Mouse (Mus musculus): Measurements from ENCODE around the gene Mrgprb3. TPM values are rescaled to one million over a fixed set of nuclear protein-coding genes. Genes with fewer than 3 reads are reported as not detected.

The Mrgprb3 gene
- polyA plus RNA-seq (2015; fragmentation: Nextera tagmentation; extraction: Ambion mirVana), result not detected in 2 replicates

GRCm38 (mm10) chr7:48643711-48644110, at the start of gene Mrgprb3:
Gene Mrgprb3, minus strand, starts transcription at chr7:48643811.
- H3K4me3 ChIP-seq (replicated peaks), result no peak within 1 kb of the TSS
- ATAC-seq (ENCODE audit: insufficient read depth, low FRiP score, low read depth), result no peak
- WGBS, result 94% methylated on average over 2 of the region's 2 CpGs
- no peaks in the 10 kb centered on the region for H3K4me1 ChIP-seq
- no peak within 1 kb of the TSS for H3K27ac ChIP-seq
- H3K4me2 ChIP-seq, result no peak within 1 kb of the TSS
- no peaks in the 10 kb centered on the region for H3K27me3 ChIP-seq (replicated peaks)
- H3K9ac ChIP-seq, result no peak within 1 kb of the TSS
- no peaks in the 10 kb centered on the region for H3K36me3 ChIP-seq
- H3K9me3 ChIP-seq, result no peaks in the 10 kb centered on the region

Other genes with a start within 250 kb of the Mrgprb3 start
- not detected in 2 replicates for gene Mrgprb1, start 187.5 kb downstream of the Mrgprb3 start, polyA plus RNA-seq (2015; fragmentation: Nextera tagmentation; extraction: Ambion mirVana)
- not detected in 2 replicates for gene Mrgprx2, start 144.5 kb downstream of the Mrgprb3 start, polyA plus RNA-seq (2015; fragmentation: Nextera tagmentation; extraction: Ambion mirVana)
- gene Mrgprb2, start 85.7 kb downstream of the Mrgprb3 start, polyA plus RNA-seq (2015; fragmentation: Nextera tagmentation; extraction: Ambion mirVana), result not detected in 2 replicates
- gene Zdhhc13, start 145.2 kb upstream of the Mrgprb3 start, polyA plus RNA-seq (2015; fragmentation: Nextera tagmentation; extraction: Ambion mirVana), result 34.4 and 34.5 TPM in 2 replicates
- gene Csrp3, start 204.2 kb upstream of the Mrgprb3 start, polyA plus RNA-seq (2015; fragmentation: Nextera tagmentation; extraction: Ambion mirVana), result 1.6 and 3.0 TPM in 2 replicates
- gene E2f8, start 237.8 kb upstream of the Mrgprb3 start, polyA plus RNA-seq (2015; fragmentation: Nextera tagmentation; extraction: Ambion mirVana), result 22.6 and 24.7 TPM in 2 replicates